Mouse (Mus musculus): ENCODE data around the gene Pip5k1c. TPM values are rescaled to one million over a fixed set of nuclear protein-coding genes. Genes with fewer than 3 reads are reported as not detected.
A peak's percentile ranks its signal among the peaks of the same experiment; 100 is the strongest.

The Pip5k1c gene
- polyA plus RNA-seq, 1 experiment, result 124 TPM

DNA sequence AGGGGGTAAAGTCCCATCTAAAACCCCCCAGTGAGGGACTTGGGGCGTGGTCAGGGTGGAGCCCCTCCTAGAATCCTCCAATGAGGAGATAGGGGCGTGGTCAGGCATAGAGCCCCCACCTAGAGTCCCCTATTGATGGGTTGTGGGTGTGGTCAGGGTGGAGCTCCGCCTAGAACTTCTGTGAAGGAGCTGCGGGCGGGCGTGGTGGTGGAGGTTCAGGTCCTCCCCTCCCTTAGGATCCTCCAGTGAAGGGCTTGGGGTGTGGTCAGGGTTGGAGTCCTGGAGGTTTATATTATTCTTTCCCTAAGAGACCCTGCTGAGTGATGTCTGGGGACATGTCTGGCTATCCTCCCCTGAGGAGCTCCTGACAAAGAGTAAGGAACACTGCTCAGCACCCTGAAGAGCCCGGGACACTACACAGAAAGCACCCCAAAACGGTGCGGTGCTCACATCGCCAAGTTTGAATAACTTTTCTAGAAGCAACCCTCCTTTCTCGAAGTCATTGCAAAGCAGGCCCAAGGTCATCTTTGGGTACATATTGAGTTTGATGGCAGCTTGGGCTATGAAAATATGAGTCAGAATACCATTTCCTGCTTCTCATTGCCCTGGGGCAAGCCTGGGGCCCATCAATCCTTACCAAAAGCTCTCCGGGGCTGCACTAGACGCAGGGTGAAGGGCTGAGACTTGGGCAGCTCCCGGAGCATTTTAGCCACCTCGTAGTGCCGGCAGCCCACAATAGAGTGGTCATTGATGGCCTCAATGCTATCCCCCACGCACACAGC lies 48.0 kb downstream of the Pip5k1c start:
- Histone ChIP-seq H3K4me3 (replicated peaks) (no peak overlapping the region), H3K27me3 (replicated peaks) (peaks cover 12% of the 10 kb centered on the region), H3K36me3 (replicated peaks; ENCODE audit: low read length) (peaks cover 33% of the 10 kb centered on the region), H3K9me3 (no peaks in the 10 kb centered on the region), H3K4me1 (peaks cover 80% of the 10 kb centered on the region)
- TF ChIP-seq FLI1 (IDR thresholded peaks at IDR 0.05; ENCODE audit: low read length) (no peak), GATA1 (IDR thresholded peaks at IDR 0.05; ENCODE audit: borderline replicate concordance, low read length) (no peak)

DNA sequence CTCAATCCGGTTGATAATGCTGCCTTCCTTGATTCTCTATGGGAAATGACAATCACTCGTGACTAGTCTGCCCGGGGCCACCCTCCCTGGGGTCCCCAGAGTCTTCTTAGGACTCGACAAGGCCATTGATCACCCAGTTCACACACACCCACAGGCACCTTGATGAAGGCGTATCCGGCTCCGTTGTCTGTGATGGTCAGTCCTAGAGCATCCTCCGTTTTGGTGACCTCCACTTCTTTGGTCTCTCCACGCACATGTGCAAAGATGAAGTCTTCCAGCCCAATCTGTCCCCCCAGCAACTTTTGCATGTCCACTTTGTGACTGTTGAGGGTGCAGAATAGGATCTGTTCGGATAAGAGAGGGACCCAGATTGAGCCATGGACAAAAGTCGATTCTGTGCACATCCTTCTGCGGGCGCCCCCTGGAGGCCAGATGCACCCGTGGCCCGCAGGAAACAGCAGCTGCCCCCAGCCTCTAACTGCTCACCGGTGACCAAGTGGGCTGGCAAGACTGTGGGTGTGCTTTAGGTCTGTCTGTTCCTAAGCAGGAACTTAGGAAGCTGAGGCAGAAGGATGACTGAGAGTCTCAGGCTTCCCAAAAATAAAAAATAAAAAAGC lies 48.7 kb downstream of the Pip5k1c start:
- TF ChIP-seq FLI1 (IDR thresholded peaks at IDR 0.05; ENCODE audit: low read length) (no peak), GATA1 (IDR thresholded peaks at IDR 0.05; ENCODE audit: borderline replicate concordance, low read length) (no peak)
- no peak overlapping the region for H3K4me3 ChIP-seq (replicated peaks)
- H3K36me3 ChIP-seq (replicated peaks; ENCODE audit: low read length), result peaks cover 35% of the 10 kb centered on the region
- peaks cover 80% of the 10 kb centered on the region for H3K4me1 ChIP-seq
- no peaks in the 10 kb centered on the region for H3K9me3 ChIP-seq
- H3K27me3 ChIP-seq (replicated peaks), result peaks cover 12% of the 10 kb centered on the region

- Histone ChIP-seq H3K27me3 (replicated peaks) (peaks cover 12% of the 10 kb centered on the region), H3K4me1 (peaks cover 83% of the 10 kb centered on the region), H3K4me3 (replicated peaks) (peak within 1 kb of the TSS; percentile 93), H3K9me3 (no peaks in the 10 kb centered on the region), H3K36me3 (replicated peaks; ENCODE audit: low read length) (peaks cover 36% of the 10 kb centered on the region)
- TF ChIP-seq FLI1 (IDR thresholded peaks at IDR 0.05; ENCODE audit: low read length) (no peak), GATA1 (IDR thresholded peaks at IDR 0.05; ENCODE audit: borderline replicate concordance, low read length) (no peak)
Measured at GRCm38 (mm10) chr10:81342686-81343505, 50.1 kb downstream of the Pip5k1c start, which contains the start of gene Gipc3. Gipc3 (minus strand) TSS chr10:81343266.

- TF ChIP-seq FLI1 (IDR thresholded peaks at IDR 0.05; ENCODE audit: low read length), result no peak
- no peak for TF ChIP-seq GATA1 (IDR thresholded peaks at IDR 0.05; ENCODE audit: borderline replicate concordance, low read length)
- peaks cover 91% of the 10 kb centered on the region for H3K4me1 ChIP-seq
- H3K36me3 ChIP-seq (replicated peaks; ENCODE audit: low read length), result peaks cover 39% of the 10 kb centered on the region
- H3K27me3 ChIP-seq (replicated peaks), result peaks cover 12% of the 10 kb centered on the region
- H3K4me3 ChIP-seq (replicated peaks), result no peak overlapping the region
- no peaks in the 10 kb centered on the region for H3K9me3 ChIP-seq
Measured at GRCm38 (mm10) chr10:81344421-81345161, 51.8 kb downstream of the Pip5k1c start.

DNA sequence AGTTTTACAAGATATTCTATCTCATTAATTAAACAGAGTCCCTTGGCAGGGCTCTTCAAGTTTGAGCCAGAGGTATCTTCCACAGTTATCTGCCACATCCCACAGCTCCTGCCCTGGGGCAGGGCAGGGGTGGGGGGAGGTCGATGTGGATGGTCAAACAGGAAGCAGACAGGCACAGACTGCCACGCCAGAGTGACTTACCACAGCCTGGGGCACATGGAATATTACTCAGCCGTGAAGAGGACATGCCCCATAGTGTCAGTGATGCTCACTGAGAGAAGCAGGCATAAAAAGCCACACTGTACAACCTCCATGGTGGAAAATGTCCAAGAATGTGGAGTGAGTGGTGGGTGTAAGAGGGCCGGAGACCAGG lies 52.4 kb downstream of the Pip5k1c start:
- Histone ChIP-seq H3K4me1 (peaks cover 92% of the 10 kb centered on the region), H3K27me3 (replicated peaks) (peaks cover 12% of the 10 kb centered on the region), H3K9me3 (no peaks in the 10 kb centered on the region), H3K4me3 (replicated peaks) (no peak overlapping the region), H3K36me3 (replicated peaks; ENCODE audit: low read length) (peaks cover 39% of the 10 kb centered on the region)
- TF ChIP-seq FLI1 (IDR thresholded peaks at IDR 0.05; ENCODE audit: low read length) (no peak), GATA1 (IDR thresholded peaks at IDR 0.05; ENCODE audit: borderline replicate concordance, low read length) (no peak)

DNA sequence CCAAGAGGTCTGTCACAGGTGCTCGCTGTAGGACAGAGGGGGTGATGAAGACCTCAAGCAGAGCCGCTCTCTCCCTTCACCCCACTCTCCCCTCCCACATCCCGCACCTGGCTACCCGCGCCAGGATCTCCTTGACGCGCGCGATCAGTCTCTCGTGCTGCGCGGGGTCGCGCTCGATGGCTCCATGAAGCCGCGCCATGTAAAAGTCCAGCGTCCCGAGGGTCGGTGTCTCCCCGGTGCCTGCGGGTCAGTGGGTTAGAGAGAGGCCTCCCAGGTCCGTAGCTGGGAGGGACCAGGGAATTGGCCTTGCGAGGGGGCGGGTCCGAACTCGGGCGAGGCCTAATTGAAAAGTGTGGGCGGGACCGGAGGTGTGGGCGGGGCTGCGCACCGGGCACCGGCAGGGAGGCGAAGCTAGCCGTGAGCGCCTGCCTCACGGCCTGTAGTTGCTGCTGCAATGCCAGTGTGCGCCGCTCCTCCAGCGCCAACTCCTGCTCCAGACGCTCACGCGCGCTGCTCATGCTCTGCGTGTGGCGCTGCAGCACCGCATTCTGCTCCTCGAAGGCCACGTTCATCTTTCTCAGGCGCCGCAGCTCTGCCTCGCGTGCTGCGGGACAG lies 53.8 kb downstream of the Pip5k1c start:
- H3K36me3 ChIP-seq (replicated peaks; ENCODE audit: low read length), result peaks cover 39% of the 10 kb centered on the region
- TF ChIP-seq FLI1 (IDR thresholded peaks at IDR 0.05; ENCODE audit: low read length), result no peak
- no peak for TF ChIP-seq GATA1 (IDR thresholded peaks at IDR 0.05; ENCODE audit: borderline replicate concordance, low read length)
- H3K9me3 ChIP-seq, result no peaks in the 10 kb centered on the region
- peak overlapping the region; percentile 85 for H3K4me3 ChIP-seq (replicated peaks)
- peaks cover 12% of the 10 kb centered on the region for H3K27me3 ChIP-seq (replicated peaks)
- peaks cover 86% of the 10 kb centered on the region for H3K4me1 ChIP-seq

DNA sequence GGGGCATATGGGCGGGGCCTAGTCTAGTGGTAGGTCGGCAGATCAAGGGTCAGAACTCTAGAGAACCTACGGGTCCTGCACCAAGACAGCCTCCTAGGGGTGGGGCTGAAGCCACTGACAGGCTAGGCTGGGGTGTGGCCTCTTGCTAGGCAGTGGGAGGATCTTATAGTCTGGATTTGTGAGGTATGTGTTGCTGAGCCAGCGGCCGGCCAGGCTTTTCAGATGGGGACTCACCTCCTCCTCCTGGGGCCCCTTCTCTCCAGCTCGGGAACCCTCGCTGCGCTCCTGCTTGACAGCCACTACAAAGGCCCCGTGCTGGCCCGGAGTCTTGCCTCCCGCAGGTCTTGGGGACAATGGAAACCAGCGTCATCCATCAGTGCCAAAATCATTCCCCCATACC lies 56.4 kb downstream of the Pip5k1c start:
- no peaks in the 10 kb centered on the region for H3K9me3 ChIP-seq
- H3K4me1 ChIP-seq, result peaks cover 73% of the 10 kb centered on the region
- peaks cover 39% of the 10 kb centered on the region for H3K36me3 ChIP-seq (replicated peaks; ENCODE audit: low read length)
- TF ChIP-seq FLI1 (IDR thresholded peaks at IDR 0.05; ENCODE audit: low read length), result no peak
- no peak for TF ChIP-seq GATA1 (IDR thresholded peaks at IDR 0.05; ENCODE audit: borderline replicate concordance, low read length)
- H3K27me3 ChIP-seq (replicated peaks), result no peaks in the 10 kb centered on the region
- H3K4me3 ChIP-seq (replicated peaks), result peak overlapping the region; percentile 99

- Histone ChIP-seq H3K9me3 (no peaks in the 10 kb centered on the region), H3K36me3 (replicated peaks; ENCODE audit: low read length) (peaks cover 39% of the 10 kb centered on the region), H3K4me3 (replicated peaks) (peak overlapping the region; percentile 99), H3K4me1 (peaks cover 74% of the 10 kb centered on the region), H3K27me3 (replicated peaks) (no peaks in the 10 kb centered on the region)
- no peak for TF ChIP-seq FLI1 (IDR thresholded peaks at IDR 0.05; ENCODE audit: low read length)
- no peak for TF ChIP-seq GATA1 (IDR thresholded peaks at IDR 0.05; ENCODE audit: borderline replicate concordance, low read length)
Measured at GRCm38 (mm10) chr10:81349961-81350350, 57.2 kb downstream of the Pip5k1c start.

All from megakaryocyte, embryonic 14.5 days (primary cell).